Mouse (Mus musculus) G1E-ER4 (cell line): Measurements from ENCODE around the gene H2al1a. TPM values are rescaled to one million over a fixed set of nuclear protein-coding genes. Genes with fewer than 3 reads are reported as not detected.
"Not testable (repeated sequence)": the region's sequence is repeated elsewhere in the genome, so short reads cannot be mapped to it uniquely, and the experiment has no call there.

ENCODE experiments used
- GATA1 ChIP-seq: IDR thresholded peaks from one replicate; pipeline ENCODE4 v1.8.0; 2012; ENCODE audit warnings: low read length, inconsistent platforms
- polyA plus RNA-seq: library from polyadenylated mRNA; stranded (reverse); fragments of >175 nt; gene quantifications from 2 replicates; pipeline ENCODE4 v1.2.3, GENCODE M21; 2012

The H2al1a gene
- not detected in 2 replicates for polyA plus RNA-seq

DNA sequence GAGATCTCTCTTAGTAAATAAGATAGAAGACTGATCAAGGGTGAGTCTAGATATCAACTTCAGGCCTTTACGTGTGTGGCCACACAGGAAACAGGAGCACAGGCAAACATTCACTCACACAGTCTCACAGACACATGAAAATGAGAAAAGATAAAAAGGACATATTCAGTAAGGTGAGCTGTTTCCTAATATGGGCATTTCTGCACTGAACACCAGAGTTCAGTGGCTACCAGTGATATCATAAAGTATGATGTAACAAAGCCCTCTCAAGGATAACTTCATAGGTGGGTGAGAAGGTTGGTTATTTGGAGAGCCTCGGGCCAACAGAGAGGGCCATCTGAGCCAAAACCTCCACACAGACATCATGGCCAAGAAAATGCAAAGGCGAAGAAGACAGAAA lies at the start of gene H2al1a:
TSS of gene H2al1a (plus strand) at position 301 of the 400 bp plus-strand sequence.
- not testable (repeated sequence) for TF ChIP-seq GATA1

DNA sequence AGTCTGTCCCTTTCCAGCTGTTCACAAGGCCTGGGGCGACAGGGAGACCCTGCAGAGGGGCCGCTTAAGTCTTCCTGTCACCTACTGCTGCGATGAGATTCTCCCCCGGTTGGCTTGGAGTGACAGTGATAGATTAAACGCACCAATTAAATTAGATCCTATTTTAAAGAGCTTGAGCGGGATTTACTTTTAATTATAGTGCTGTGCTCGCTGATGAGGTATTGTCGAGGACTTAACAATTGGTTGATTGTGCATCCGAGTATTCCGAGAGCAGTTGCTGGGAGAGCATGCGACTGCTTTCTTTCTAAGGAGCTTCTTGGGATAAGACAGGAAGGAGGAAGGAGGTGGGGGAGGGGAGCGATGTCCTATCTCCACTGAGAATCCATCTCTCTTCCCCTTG lies 48.9 kb upstream of the H2al1a start:
- TF ChIP-seq GATA1, result no peak

GRCm38 (mm10) chrX:11254062-11254461 lies 45.0 kb upstream of the H2al1a start:
- no peak for TF ChIP-seq GATA1

DNA sequence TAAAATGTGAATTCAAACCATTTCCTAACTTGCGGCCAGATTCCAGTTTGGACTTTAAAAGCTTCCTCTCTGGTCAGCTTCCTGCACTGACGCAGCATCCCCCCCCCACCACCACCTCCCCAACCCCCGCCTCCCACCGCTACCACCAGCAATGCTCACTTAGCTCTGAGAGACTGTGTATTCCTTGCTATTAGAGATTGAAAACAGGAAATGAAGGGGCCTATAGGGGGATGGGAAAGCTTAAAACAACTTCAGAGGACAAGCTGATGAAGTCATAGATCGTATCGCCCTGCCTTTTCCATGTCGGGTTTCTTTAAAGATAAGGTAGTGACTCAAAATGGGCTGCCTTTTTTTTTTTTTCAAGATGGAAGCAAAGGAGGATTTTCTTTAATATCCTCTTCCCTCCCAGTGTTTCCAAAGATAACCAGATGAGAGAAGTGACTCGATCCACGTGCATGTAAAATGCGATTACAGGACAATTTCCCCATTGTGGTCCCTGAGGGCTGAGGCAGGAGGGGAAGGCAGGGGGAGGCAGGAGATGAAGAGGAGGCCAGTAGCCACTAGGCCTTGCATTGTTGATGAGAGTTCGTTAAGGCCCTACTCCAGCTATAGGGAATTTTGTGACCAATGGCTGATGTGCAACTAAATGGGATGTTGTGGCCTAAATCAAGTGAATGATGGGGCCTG lies 44.4 kb upstream of the H2al1a start:
- TF ChIP-seq GATA1, result no peak

DNA sequence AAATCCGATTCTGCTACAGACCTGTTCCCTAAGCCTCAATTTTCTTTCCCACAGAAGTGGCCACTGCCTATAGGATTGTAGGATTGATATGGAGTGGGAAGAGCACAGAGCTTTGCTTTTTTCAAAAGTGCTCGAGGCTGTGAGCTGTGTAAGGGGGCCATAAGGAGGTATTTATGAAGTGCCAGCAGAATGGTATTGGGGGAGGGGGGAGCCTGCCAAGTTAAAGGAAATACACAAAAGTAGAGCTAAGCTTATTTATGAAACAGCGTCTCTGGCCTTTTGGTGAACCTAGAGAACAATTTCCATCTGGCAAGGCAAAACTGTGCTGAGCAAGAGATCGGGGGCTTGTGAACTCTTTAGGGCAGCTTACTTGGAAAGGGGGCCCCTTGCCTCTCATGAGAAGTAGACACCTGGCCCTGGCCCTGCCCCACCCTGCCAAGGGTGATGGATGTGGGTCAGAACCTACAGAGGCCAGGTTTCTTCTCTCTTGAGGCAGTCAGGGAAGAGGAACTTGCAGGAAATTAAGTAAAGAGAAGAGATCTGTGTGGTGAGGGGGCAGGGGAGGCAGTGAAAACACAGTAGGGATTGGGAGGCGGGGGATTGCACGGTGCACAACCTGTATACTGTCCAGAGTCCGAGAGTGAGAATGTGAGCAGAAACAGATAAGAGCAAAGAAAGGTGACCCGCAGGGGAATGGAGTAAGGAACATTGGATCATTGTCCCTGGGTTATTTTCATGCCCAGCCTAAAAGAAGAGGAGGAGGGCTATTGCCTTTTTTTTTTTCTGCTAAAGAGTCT lies 43.3 kb upstream of the H2al1a start:
- TF ChIP-seq GATA1, result no peak

GRCm38 (mm10) chrX:11264918-11265317 lies 34.1 kb upstream of the H2al1a start:
- no peak for TF ChIP-seq GATA1

DNA sequence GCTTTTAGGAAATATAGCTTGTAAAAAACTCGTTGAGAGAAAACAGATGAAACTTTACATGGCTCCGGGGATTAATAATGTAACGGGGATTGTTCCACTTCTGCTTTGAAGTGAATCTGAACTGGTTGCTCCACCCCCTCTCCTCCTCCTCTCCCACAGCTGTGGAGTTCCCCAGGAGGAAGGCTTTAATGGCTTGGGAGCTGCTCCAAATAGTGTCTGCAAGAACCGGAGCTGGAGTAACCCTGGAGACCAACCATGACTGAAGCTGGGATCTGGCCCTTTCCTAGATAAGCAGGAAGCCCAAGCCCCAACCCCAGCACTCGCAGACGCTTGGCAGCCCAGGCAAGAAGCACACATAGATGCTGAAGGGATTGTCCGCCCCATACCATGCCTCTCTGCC lies 31.3 kb upstream of the H2al1a start:
- no peak for TF ChIP-seq GATA1

DNA sequence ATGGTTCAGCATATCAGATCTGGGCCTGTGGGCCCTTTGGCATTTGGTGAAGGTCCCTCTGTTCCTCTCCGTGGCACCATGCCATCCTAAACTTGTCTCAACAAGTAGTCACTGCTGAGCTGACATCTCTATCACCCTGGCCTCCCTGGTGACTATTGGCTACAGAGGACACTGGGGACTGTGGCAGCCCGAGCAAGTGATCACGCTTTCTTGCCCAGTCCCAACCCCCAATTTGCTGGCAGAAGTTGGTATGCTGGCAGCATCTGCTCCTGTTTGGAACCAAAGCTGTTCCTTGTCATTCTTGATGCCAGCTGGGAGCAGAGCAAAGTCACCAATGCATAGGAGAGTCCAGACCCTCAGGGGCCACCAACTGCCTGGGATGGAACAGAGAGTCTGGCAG lies 30.0 kb upstream of the H2al1a start:
- no peak for TF ChIP-seq GATA1

DNA sequence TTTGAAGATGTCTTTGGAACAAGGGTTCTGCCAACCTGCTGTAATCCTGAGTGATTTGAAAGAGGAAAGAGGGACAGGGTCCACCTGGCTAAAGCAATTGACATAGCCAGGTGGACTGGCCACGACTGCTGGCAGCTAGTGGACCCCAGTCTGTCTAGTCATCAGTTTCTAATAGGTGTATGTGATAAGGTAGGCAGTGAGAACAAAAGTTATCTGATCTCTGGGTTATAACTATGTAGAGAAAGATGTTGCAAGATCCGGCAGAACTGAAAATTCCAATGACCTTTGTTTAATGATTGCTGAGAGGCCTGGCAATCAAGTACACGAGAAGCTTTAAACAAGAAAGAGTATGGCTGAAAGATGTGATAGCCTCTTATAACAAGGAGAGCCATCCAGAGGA lies 25.9 kb upstream of the H2al1a start:
- no peak for TF ChIP-seq GATA1

GRCm38 (mm10) chrX:11277083-11277482 lies 22.0 kb upstream of the H2al1a start:
- no peak for TF ChIP-seq GATA1

- no peak for TF ChIP-seq GATA1
These were observed 18.3 kb upstream of the H2al1a start for GRCm38 (mm10) chrX:11280741-11281140.

DNA sequence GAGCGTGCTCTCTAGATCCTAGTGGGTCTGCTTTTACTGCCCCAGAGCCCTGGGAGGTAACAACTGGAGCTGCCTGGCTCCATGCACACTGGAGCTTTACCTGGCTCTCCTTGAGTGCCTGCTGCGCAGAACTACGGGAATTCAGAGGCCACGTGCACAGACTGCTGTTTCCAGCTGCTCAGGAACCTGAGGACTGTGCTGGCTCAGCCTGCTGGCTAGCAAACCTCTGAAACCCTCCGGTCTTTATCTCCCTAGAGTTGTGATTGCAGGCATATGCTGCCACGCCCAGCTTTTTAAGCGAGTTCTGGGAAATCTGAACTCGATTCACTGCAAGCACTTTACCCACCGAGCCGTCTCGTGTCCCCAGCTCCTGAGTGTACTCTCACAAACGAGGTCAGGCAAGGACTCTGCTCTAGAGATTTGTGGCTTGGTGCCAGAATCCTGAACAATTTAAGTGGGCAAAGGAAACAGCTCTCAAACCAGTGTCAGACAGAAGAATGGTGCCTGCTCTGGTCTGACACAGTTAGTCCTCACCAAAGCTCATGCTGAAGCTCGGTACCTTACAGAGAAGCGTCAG lies 10.7 kb upstream of the H2al1a start:
- TF ChIP-seq GATA1, result no peak

DNA sequence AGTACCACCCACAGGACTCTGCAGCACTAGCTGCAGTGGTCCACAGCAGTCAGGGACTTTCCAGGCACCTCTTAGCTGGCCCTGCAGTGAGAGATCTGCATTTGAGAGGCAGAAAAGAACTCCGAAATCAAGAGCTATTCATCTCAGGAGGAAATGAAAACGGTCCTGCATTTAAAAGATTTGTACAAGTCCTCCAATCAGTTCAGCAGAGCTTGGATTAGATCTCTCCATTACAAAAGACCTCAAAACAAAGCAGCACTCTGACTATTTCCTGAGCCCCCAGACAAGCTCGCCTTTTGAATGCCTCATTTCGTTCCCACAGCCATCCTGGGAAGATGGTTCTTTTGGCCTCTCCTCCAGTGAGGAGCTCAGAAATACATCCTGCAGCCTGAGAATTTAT lies 9.8 kb upstream of the H2al1a start:
- no peak for TF ChIP-seq GATA1

- TF ChIP-seq GATA1, result not testable (repeated sequence)
These were observed 3.1 kb downstream of the H2al1a start, which contains the start of gene H2al1b for GRCm38 (mm10) chrX:11302132-11302531. Gene H2al1b (plus strand): TSS chrX:11302432.

DNA sequence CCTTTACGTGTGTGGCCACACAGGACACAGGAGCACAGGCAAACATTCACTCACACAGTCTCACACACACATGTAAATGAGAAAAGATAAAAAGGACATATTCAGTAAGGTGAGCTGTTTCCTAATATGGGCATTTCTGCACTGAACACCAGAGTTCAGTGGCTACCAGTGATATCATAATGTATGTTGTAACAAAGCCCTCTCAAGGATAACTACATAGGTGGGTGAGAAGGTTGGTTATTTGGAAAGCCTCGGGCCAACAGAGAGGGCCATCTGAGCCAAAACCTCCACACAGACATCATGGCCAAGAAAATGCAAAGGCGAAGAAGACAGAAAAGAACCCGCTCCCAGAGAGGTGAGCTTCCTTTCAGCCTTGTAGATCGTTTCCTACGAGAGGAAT lies 6.3 kb downstream of the H2al1a start, which contains the start of gene H2al1c:
TSS of gene H2al1c (plus strand) at position 301 of the 400 bp plus-strand sequence.
- not testable (repeated sequence) for TF ChIP-seq GATA1

GRCm38 (mm10) chrX:11308524-11308923 lies 9.5 kb downstream of the H2al1a start, which contains the start of gene H2al1d:
Gene H2al1d (plus strand): TSS chrX:11308824.
- not testable (repeated sequence) for TF ChIP-seq GATA1
